Comparison of ENCODE assay signal across 18 mouse cellular contexts in genomic region chr14:58567472-58567871, GRCm38 (mm10).
DNase-seq lines count a peak whose midpoint lies in the region; TF ChIP-seq lines count a peak whose summit lies in the region.
"Had no signal": no experiment of that assay in that cellular context is flagged by ENCODE, and none has a peak within 500 bp of the region (broad histone marks: within the 10 kb centered on the region; RNA-seq: fewer than 3 reads in every experiment).

No protein-coding gene starts in this region.

- TF ChIP-seq EP300 in CH12.LX (IDR thresholded peaks at IDR 0.05; ENCODE audit: low read length), result no peak

- in situ Hi-C loops in CH12.LX (cut with MboI; ENCODE audit: low pct_ligation_motif_present, low pct_unique_long_range_greater_than_20kb, low sequenced_read_pairs), result no loop called here

- H3K4me2 ChIP-seq in CH12.LX (ENCODE audit: insufficient read depth, low read depth, poor library complexity, severe bottlenecking), result peak overlapping the region; percentile 21; the same call in 1 of the 2 replicates

- intact Hi-C loops in heart, postnatal 14 days (cut with DNase I), result no loop called here
- intact Hi-C loops in heart, postnatal 36 days (cut with DNase I), result no loop called here

- no peaks in the 10 kb centered on the region for H3K27me3 ChIP-seq in CH12.LX (replicated peaks)
- H3K27me3 ChIP-seq: Patski had no signal

- dilution Hi-C loops in CH12.LX (cut with MboI; ENCODE audit: extremely low pct_ligation_motif_present, extremely low pct_unique_long_range_greater_than_20kb, low sequenced_read_pairs), result no loop called here

- no peak for TF ChIP-seq POLR2A in CH12.LX (IDR thresholded peaks at IDR 0.05; ENCODE audit: low read depth, low read length)

- no peak for TF ChIP-seq RAD21 in CH12.LX (IDR thresholded peaks at IDR 0.05; ENCODE audit: low read depth, low read length)

- no peaks in the 10 kb centered on the region for H3K79me2 ChIP-seq in CH12.LX (replicated peaks; ENCODE audit: control insufficient read depth, extremely low read depth, insufficient read depth, poor library complexity, severe bottlenecking)

- H3K9ac ChIP-seq in CH12.LX (ENCODE audit: insufficient read depth, low read depth), result no peak overlapping the region

- no peaks in the 10 kb centered on the region for H3K9me3 ChIP-seq in CH12.LX (replicated peaks; ENCODE audit: low read length)

- no peaks in the 10 kb centered on the region for H3K36me3 ChIP-seq in CH12.LX (replicated peaks in 1 of 2; ENCODE audit: control insufficient read depth in 1 of 2, insufficient read depth in 1 of 2, low read length in 1 of 2)
- H3K36me3 ChIP-seq: G1E had no signal

- TF ChIP-seq CTCF in CH12.LX (conservative IDR thresholded peaks at IDR 0.05 in 1 of 2, IDR thresholded peaks at IDR 0.05 in 1 of 2; ENCODE audit: low read depth in 2 of 2, low read length in 2 of 2), result no peak

- DNase-seq in CH12.LX (ENCODE audit: extremely low read depth) (peak; percentile 57), R1 (ENCODE audit: low read depth, low spot score) (peak; percentile 24)
- no peak for DNase-seq in heart, postnatal 14 days
- DNase-seq in heart, postnatal 36 days, result no peak
- DNase-seq: adrenal gland, adult 2 months; adrenal gland, adult 8-10 months; adrenal gland, postnatal 10 days; adrenal gland, postnatal 14 days; adrenal gland, postnatal 25 days; adrenal gland, postnatal 36 days; B cell, adult 2 months; cerebellum, adult 11 months; cerebellum, adult 11-12 months; cerebellum, adult 18-20 months; cerebellum, adult 2 months; cerebellum, adult 8-10 months had no signal

- no peak overlapping the region for H3K4me3 ChIP-seq in CH12.LX (replicated peaks in 1 of 3; ENCODE audit: low read depth in 2 of 3, low read length in 2 of 3, poor library complexity in 1 of 3)

- H3K27ac ChIP-seq in CH12.LX (ENCODE audit: insufficient read depth, low read depth), result no peak overlapping the region

- peaks cover 9 to 40% of the 10 kb centered on the region in 2 experiments for H3K4me1 ChIP-seq in CH12.LX (ENCODE audit: control insufficient read depth in 1 of 2, insufficient read depth in 2 of 2)

TF ChIP-seq in CH12.LX, 34 proteins besides CTCF, POLR2A, EP300 and RAD21:
- TF ChIP-seq SMC3 (IDR thresholded peaks at IDR 0.05; ENCODE audit: low read depth, low read length), result no peak
- peak; percentile 56; the same call in 1 of the 2 replicates for TF ChIP-seq MEF2A (IDR thresholded peaks at IDR 0.05; ENCODE audit: borderline replicate concordance, low read depth, low read length)

Comparison
In these comparisons a context has a peak if more than half of its experiments do, and no peak if none do; other contexts are left out.
1. DNase-seq: peak in CH12.LX (single experiment) and R1 (single experiment); none in heart, postnatal 14 days (0 of 2) and heart, postnatal 36 days (0 of 2).